Mouse (Mus musculus): ENCODE results near the gene F11r.

F11r gene

DNA sequence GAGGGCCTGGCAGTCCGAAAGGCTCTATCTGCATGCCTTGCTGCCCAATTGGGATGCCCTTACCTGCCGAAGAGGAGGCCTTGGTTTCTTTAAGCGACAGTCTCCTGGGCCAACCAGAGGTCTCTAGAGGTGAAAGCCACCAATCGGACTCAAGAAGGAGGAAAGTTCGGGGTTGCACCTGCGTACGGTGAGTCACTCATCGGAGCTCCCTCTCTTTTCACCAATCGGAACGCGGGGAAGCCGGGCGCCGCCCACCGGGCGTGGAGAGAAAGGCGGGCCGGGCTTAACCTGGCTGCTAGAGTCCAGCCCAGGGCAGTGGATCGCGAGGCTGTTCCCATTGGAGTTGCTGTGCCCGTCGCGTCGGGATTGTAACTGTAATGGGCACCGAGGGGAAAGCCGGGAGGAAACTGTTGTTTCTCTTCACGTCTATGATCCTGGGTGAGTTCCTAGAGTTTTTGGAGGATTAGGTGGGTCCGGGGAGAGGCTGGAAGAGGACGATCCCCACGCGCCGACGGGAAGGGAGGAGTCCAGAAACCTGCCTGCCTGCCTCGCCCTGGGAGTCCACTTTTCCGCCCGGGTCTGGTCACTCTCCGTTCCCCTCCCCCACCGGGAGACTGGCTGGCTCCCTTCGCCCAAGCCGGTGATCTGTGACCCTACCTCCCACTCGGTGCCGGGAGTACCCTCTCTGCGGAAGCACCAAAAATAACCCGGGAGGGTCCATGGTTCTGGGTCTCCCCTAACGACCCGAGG is at the start of gene F11r:
Gene F11r, plus strand, starts transcription at position 272 of the 750 bp plus-strand sequence.
- DNase-seq (ENCODE audit: low spot score), result peak; percentile 95

DNA sequence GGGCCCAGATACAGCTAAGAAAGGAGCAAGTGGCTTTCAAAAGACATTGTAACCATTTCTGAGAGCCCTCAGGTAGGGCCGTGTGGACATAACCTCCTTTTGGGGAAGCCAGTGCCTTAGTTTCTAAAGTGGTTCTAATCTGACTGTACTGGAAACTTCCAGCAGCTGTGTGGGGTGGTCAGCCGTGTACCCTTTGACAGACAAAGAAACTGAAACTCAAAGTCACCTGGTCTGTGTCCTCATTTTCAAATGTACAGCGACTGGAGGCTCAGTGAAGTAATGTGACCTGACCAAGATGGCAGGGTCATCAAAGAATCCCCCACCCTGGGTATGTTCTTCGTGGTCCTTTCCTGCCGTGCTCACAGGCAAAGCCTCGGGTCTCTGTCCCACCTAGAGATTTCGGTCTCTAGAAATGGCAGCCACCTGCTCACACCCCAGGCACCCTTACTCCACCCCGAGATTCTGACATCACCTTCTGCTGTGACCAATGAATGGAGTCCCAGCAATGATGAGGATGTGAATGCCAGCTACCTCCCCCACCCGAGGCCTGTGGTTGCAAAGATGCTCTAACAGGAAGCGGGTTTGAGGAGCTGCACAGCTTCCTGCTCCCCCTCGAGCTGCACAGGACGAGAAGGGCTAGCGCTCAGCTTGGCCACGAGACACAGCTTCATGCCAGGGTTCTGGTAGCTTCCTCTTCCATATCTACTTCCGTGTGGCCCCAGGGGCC is 48.8 kb upstream of the F11r start, which contains the start of gene Arhgap30:
Gene Arhgap30, plus strand, starts transcription at position 579 of the 727 bp plus-strand sequence.
- peak; percentile 89 for DNase-seq (ENCODE audit: low spot score)

- DNase-seq (ENCODE audit: low spot score), result peak; percentile 73
Observed at GRCm38 (mm10) chr1:171390101-171390500, 47.2 kb upstream of the F11r start.

DNA sequence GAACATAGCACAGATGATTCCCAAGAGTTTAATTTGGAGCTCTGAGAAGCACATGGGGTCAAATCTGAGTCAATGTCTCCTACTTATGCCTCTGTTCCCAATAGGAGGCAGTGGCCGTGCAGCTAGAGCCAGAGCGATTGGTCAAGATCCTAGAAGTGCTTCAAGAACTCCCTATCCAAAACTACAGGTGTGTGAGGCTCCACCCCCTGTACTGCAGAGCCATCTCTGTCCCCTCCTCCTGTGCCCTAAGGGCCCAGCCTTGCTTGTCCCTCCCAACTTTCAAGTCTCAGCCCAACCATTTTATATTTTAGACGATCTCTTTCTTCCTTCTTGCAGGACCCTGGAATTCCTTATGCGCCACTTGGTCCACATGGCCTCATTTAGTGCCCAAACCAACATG is 35.5 kb upstream of the F11r start:
- DNase-seq (ENCODE audit: low spot score), result no peak

- DNase-seq (ENCODE audit: low spot score), result no peak
Observed at GRCm38 (mm10) chr1:171402991-171403390, 34.3 kb upstream of the F11r start.

DNA sequence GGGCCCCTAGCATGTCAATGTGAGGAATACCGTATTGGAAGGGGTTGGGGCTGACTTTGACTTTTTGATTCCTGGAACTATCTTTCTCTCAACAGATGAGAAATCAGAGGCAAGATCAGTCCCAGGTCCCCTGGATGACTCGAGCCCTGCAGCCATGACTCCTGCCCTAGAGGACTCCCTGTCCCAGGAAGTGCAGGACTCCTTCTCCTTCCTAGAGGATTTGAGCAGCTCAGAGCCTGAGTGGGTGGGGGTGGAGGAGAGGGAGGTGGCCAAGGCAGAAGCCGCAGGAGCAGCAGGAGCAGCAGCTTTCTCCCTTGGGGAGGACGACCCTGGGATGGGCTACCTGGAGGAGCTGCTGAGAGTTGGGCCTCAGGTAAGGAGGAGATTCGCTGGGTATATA is 30.1 kb upstream of the F11r start:
- no peak for DNase-seq (ENCODE audit: low spot score)

GRCm38 (mm10) chr1:171410231-171410630 is 27.1 kb upstream of the F11r start:
- no peak for DNase-seq (ENCODE audit: low spot score)

GRCm38 (mm10) chr1:171410947-171411484 is 26.3 kb upstream of the F11r start, which contains the start of gene Usf1:
Usf1 (plus strand) TSS chr1:171411313.
- peak; percentile 96 for DNase-seq (ENCODE audit: low spot score)

DNA sequence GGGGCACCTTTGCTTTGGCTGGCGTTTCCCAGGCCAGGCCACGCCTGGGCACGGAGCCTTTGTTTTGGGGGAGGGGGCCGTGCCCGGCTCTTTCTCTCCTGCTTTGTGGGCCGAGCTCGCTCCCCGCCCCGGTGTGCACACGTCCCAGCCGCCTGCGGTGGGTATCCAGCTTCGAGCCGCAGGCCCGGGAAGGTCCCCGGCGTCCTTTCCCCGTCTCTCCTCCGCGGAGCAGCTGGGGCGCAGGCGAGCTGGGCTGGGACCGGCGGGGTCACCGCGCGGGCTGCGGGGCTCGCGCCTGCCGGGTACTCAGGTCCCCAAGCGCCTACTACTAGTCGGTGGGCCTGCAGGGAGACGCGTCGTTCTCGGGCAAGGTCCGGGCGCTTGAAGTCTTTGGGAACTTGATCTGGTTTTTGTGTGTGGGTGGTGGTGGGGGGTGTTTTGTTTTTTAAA is 25.8 kb upstream of the F11r start:
- DNase-seq (ENCODE audit: low spot score), result no peak

- DNase-seq (ENCODE audit: low spot score), result peak; percentile 56
Observed at GRCm38 (mm10) chr1:171412001-171412441, 25.3 kb upstream of the F11r start.

DNA sequence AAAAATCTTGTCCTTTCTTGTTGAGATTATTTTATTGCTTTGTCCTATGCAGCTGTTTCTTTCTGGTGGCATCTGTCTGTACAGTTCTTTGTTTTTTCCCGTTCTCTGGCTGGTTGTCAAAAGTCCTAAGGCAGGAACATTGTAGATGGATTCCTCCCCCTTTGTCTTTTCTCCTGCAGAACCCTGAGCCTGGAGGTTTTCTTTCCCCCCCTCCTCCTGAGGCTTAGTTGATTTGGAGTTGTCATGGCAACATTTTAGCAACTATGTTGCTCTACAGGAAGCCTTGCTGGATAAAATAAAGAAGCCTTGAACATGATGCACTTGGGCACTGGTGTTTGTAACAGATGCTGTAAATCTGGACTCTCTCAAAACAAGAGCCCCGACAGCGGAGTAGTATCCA is 24.9 kb upstream of the F11r start:
- peak; percentile 34 for DNase-seq (ENCODE audit: low spot score)

DNA sequence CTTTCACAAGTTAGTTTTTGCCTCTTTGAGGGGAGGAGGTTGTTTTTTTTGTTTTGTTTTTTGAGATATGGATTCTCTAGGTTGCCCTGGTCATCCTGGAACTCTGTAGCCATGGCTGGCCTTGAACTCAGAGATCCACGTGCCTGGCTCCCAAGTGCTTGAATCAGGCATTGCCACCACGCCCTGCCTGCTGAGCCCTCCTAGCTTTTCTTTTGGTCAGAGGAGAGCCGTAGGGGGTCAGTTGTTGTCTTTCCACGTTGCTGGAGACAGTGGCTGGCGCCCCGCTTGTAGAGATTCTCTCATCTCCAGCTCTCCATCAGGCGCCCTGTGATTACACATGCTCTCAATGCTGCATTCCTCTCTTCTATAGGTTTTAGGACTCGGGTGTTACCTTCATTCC is 23.7 kb upstream of the F11r start:
- no peak for DNase-seq (ENCODE audit: low spot score)

DNA sequence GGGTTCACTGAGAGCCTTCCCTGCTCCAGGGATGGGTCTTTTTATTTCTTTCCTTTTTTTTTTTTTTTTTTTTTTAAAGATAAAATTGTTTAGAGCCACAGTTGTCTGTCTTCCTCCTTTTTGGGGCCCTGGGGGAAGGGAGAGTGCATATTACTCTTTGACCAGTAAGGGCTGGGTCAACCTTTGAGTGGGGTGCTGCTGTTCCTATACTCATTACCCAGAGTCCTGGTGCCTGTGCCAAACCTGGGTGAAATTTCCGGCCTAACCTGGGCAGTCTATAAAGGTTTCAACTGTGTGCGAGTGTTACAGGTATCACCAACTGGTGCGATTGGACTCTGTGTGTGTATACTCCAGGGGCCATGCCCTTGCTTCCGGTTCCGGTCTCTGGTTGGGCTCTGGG is 18.7 kb upstream of the F11r start, which contains the start of gene Tstd1:
Gene Tstd1, plus strand, starts transcription at position 213 of the 400 bp plus-strand sequence.
- no peak for DNase-seq (ENCODE audit: low spot score)

DNA sequence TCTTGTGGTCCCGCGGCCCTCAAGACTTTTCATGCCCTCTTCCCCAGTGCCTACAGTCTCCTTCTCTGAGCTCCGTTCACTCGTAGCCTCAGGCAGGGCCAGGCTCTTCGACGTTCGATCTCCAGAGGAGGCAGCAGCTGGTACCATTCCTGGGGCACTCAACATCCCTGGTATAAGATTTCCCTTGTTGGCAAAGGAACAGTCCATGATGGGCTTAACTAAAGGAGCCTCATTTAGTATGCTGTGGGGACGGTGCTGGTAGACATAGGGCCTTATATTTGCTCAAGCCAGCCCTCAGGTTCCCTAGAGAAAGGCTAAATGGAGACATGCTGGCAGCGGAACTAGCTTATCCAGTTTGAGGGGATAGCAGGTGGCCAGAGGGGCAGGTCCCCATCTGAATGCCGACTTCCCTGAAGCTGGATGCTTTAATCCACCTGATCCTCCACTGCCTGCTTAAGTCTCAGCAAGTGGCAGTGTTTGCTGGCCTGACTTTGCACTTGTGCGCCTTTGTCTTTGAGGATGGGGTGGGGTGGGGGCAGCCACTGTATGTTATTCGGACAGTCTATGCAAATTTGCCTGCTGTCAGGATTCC is 17.9 kb upstream of the F11r start:
- DNase-seq (ENCODE audit: low spot score), result no peak

DNA sequence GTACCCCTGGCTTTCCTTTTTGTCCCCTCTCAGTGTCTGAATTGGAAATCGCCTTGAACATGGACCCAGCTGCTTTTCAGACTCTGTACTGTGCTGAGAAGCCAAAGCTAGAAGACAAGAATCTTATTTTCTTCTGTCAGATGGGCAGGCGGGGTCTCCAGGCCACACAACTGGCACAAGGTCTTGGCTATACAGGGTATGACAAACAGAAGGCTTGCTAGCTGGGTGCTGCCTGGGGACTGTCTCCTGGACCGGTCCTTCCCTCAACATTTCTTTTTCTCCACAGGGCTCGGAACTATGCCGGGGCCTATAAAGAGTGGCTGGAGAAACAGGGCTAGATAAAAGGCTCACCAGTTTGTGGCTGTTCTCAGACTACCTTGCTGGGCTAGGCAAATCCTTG is 17.4 kb upstream of the F11r start:
- DNase-seq (ENCODE audit: low spot score), result no peak

- DNase-seq (ENCODE audit: low spot score), result peak; percentile 47
Observed at GRCm38 (mm10) chr1:171422504-171423095, 14.7 kb upstream of the F11r start.

GRCm38 (mm10) chr1:171424638-171425037 is 12.7 kb upstream of the F11r start:
- no peak for DNase-seq (ENCODE audit: low spot score)

- no peak for DNase-seq (ENCODE audit: low spot score)
Observed at GRCm38 (mm10) chr1:171425126-171425525, 12.2 kb upstream of the F11r start.

GRCm38 (mm10) chr1:171432158-171432557 is 5.2 kb upstream of the F11r start:
- DNase-seq (ENCODE audit: low spot score), result no peak

GRCm38 (mm10) chr1:171435288-171435814 is 2.0 kb upstream of the F11r start:
- DNase-seq (ENCODE audit: low spot score), result no peak

- DNase-seq (ENCODE audit: low spot score), result no peak
Observed at GRCm38 (mm10) chr1:171435974-171436373, 1.4 kb upstream of the F11r start.

Measured in lung, postnatal 25 days (tissue).